Mouse (Mus musculus) ES-E14 (cell line): Measurements from ENCODE around the gene Arpc5l.

ENCODE experiments used
- MAFK ChIP-seq: IDR thresholded peaks from 2 replicates; pipeline ENCODE4 v1.6.1; 2014; ENCODE audit warnings: mild to moderate bottlenecking, low read depth, low read length, inconsistent platforms; ENCODE audit not compliant: insufficient read depth
- ZC3H11A ChIP-seq: IDR thresholded peaks from 2 replicates; pipeline ENCODE4 v1.6.1; 2012; ENCODE audit warnings: low read depth, mild to moderate bottlenecking, inconsistent platforms, low read length, borderline replicate concordance
- ZNF384 ChIP-seq: IDR thresholded peaks from 2 replicates; pipeline ENCODE4 v1.6.1; 2012; ENCODE audit warnings: low read depth, low read length, inconsistent platforms

DNA sequence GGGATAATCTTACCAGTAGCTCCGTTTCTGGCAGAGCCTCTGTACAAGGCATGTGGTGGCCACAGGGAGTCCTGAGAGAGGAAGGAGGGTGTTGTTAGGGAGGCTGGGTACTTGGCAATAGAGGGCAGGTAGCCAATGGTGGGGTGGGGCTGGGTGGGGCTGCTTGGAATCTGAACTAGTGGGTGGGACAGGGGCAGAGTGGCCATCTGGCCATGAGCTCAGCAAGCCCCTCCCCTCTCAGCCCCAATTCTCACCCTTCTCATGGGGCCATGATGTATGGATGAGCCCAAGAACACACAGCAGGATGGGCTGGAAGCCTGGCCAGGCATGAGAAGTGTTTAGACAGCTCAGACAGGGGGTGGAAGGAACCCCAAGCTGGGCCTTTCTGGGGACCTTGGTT lies 17.8 kb upstream of the Arpc5l start:
- no peak for TF ChIP-seq MAFK
- no peak for TF ChIP-seq ZC3H11A
- no peak for TF ChIP-seq ZNF384
